Mouse (Mus musculus) midbrain, embryonic 14.5 days (tissue): ENCODE measurements around the gene Wdr38. TPM values are rescaled to one million over a fixed set of nuclear protein-coding genes. Genes with fewer than 3 reads are reported as not detected.

Source experiments
- ATAC-seq: fragments of 200-750 bp; cut with Nextera tagmentation; 2 replicates; pipeline ENCODE4 v1.8.0; 2017; ENCODE audit warnings: moderate number of reproducible peaks, moderate library complexity; ENCODE audit not compliant: low FRiP score, low TSS enrichment
- DNase-seq: peaks from one replicate; pipeline ENCODE4 v3.0.0-alpha.2; 2015
- H3K27ac ChIP-seq: fragments of 300-500 bp; sonication (generic); replicated peaks from 2 replicates; pipeline ENCODE4 v1.5.1; 2014; ENCODE audit warnings: mild to moderate bottlenecking, low read depth, low read length, moderate library complexity
- H3K27me3 ChIP-seq: fragments of 300-500 bp; sonication (generic); 2 replicates; pipeline ENCODE4 v1.6.1; 2014; ENCODE audit warnings: low read length, control low read depth, mixed read lengths; ENCODE audit not compliant: control insufficient read depth, insufficient read depth
- H3K36me3 ChIP-seq: fragments of 300-500 bp; sonication (generic); 2 replicates; pipeline ENCODE4 v1.6.1; 2014; ENCODE audit warnings: low read length, control low read depth; ENCODE audit not compliant: control insufficient read depth, insufficient read depth
- H3K4me1 ChIP-seq: fragments of 300-500 bp; sonication (generic); 2 replicates; pipeline ENCODE4 v1.6.1; 2014; ENCODE audit warnings: mild to moderate bottlenecking, antibody characterized with exemption, low read length, control low read depth; ENCODE audit not compliant: control insufficient read depth, insufficient read depth
- H3K4me2 ChIP-seq: fragments of 300-500 bp; sonication (generic); 2 replicates; pipeline ENCODE4 v1.6.1; 2014; ENCODE audit warnings: mild to moderate bottlenecking, low read length, moderate library complexity
- H3K4me3 ChIP-seq: fragments of 300-500 bp; sonication (generic); replicated peaks from 2 replicates; pipeline ENCODE4 v1.5.1; 2014; ENCODE audit warnings: low read depth, low read length
- H3K9ac ChIP-seq: fragments of 300-500 bp; sonication (generic); replicated peaks from 2 replicates; pipeline ENCODE4 v1.6.1; 2014; ENCODE audit warnings: mild to moderate bottlenecking, low read length, moderate library complexity
- H3K9me3 ChIP-seq: fragments of 300-500 bp; sonication (generic); 2 replicates; pipeline ENCODE4 v1.6.1; 2016; ENCODE audit warnings: low read length, control low read depth, mixed read lengths; ENCODE audit not compliant: control insufficient read depth
- WGBS: fragments of 180-500 bp; shearing (Covaris S2); extraction: QIAGEN DNeasy Blood & Tissue Kit; methylation state at CpG from one replicate; pipeline ENCODE4 v1.1.7; 2014; 5-methylcytosine and 5-hydroxymethylcytosine counted together
- polyA plus RNA-seq: library from polyadenylated mRNA; unstranded; fragments of >200 nt; fragmentation: Nextera tagmentation; extraction: Ambion mirVana; gene quantifications from 2 replicates; pipeline ENCODE4 v1.2.1, GENCODE M21; 2014

Wdr38 gene
- polyA plus RNA-seq, 1 experiment from 2014 or later = 1.4 TPM

DNA sequence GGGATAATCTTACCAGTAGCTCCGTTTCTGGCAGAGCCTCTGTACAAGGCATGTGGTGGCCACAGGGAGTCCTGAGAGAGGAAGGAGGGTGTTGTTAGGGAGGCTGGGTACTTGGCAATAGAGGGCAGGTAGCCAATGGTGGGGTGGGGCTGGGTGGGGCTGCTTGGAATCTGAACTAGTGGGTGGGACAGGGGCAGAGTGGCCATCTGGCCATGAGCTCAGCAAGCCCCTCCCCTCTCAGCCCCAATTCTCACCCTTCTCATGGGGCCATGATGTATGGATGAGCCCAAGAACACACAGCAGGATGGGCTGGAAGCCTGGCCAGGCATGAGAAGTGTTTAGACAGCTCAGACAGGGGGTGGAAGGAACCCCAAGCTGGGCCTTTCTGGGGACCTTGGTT is 9.9 kb upstream of the Wdr38 start:
- DNase-seq (no peak), ATAC-seq (no peak)
- Histone ChIP-seq H3K36me3 (no peaks in the 10 kb centered on the region), H3K4me3 (no peak overlapping the region), H3K9me3 (no peaks in the 10 kb centered on the region; the same call in 1 of the 2 replicates), H3K4me2 (no peak overlapping the region), H3K27me3 (no peaks in the 10 kb centered on the region), H3K9ac (no peak overlapping the region), H3K27ac (no peak overlapping the region), H3K4me1 (no peaks in the 10 kb centered on the region)
- WGBS = 75% methylated on average over 1 of the region's 1 CpGs

- H3K4me1 ChIP-seq = no peaks in the 10 kb centered on the region
- no peaks in the 10 kb centered on the region; the same call in 1 of the 2 replicates for H3K9me3 ChIP-seq
- H3K27me3 ChIP-seq = no peaks in the 10 kb centered on the region
- H3K9ac ChIP-seq = no peak overlapping the region
- no peak for ATAC-seq
- H3K27ac ChIP-seq = no peak overlapping the region
- no peak overlapping the region for H3K4me2 ChIP-seq
- H3K4me3 ChIP-seq = no peak overlapping the region
- WGBS = 84% methylated on average over 6 of the region's 6 CpGs
- no peaks in the 10 kb centered on the region for H3K36me3 ChIP-seq
- no peak for DNase-seq
These were observed 9.3 kb upstream of the Wdr38 start for GRCm38 (mm10) chr2:38987803-38988510.

- no peaks in the 10 kb centered on the region for H3K36me3 ChIP-seq
- no peak overlapping the region for H3K4me3 ChIP-seq
- H3K27me3 ChIP-seq = no peaks in the 10 kb centered on the region
- no peaks in the 10 kb centered on the region; the same call in 1 of the 2 replicates for H3K9me3 ChIP-seq
- no peak for ATAC-seq
- WGBS = 86% methylated on average over 2 of the region's 2 CpGs
- no peak overlapping the region for H3K27ac ChIP-seq
- no peak for DNase-seq
- no peaks in the 10 kb centered on the region for H3K4me1 ChIP-seq
- H3K4me2 ChIP-seq = no peak overlapping the region
- H3K9ac ChIP-seq = no peak overlapping the region
These were observed 8.3 kb upstream of the Wdr38 start for GRCm38 (mm10) chr2:38988929-38989328.

DNA sequence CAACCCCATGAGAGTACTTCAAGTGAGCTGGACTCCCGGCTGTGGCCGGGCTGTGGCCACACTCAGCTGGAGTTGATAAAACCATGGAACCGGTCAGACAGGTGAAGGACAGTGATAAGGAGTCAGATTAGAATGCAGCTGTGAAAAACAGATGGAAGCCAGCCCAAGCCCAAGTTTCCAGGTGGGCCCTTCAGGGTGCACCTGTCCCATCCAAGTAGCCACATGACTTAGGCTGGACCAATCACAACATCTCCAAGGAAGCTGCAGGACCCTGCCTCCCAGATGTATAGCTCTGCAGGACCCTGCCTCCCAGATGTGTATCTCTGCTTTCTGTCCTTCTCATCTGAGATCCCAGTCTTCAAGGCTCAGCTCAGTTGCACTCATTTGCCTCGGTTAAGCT is 5.3 kb upstream of the Wdr38 start:
- ATAC-seq (no peak), DNase-seq (no peak)
- Histone ChIP-seq H3K9me3 (no peaks in the 10 kb centered on the region), H3K36me3 (no peaks in the 10 kb centered on the region), H3K4me1 (no peaks in the 10 kb centered on the region), H3K27ac (no peak overlapping the region), H3K4me3 (no peak overlapping the region), H3K27me3 (no peaks in the 10 kb centered on the region), H3K4me2 (no peak overlapping the region), H3K9ac (no peak overlapping the region)
- 77% methylated on average over 4 of the region's 4 CpGs for WGBS

DNA sequence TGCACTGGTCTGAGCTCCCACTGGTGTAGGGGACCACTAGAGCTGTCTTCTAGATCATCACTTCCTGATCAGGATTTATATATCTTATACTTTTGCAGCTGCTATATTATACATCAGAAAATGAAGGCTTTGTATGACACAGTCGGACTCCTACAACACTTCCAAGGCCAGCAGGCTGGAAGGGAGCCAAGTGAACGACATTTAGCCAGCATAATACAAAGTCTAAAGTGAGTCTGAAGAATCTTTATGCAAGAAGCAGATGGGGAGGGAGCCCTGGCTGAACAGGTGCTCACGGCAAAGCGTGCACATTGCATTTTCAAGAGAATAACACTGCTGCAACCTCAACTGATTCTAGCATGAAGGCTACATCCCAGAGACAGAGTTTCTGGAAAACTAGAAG is 4.8 kb upstream of the Wdr38 start:
- Histone ChIP-seq H3K4me3 (no peak overlapping the region), H3K4me1 (peaks cover under 1% of the 10 kb centered on the region; the same call in 1 of the 2 replicates), H3K27ac (no peak overlapping the region), H3K9me3 (no peaks in the 10 kb centered on the region), H3K27me3 (no peaks in the 10 kb centered on the region), H3K9ac (no peak overlapping the region), H3K4me2 (no peak overlapping the region), H3K36me3 (no peaks in the 10 kb centered on the region)
- 51% methylated on average over 4 of the region's 4 CpGs for WGBS
- ATAC-seq = no peak
- DNase-seq = no peak

DNA sequence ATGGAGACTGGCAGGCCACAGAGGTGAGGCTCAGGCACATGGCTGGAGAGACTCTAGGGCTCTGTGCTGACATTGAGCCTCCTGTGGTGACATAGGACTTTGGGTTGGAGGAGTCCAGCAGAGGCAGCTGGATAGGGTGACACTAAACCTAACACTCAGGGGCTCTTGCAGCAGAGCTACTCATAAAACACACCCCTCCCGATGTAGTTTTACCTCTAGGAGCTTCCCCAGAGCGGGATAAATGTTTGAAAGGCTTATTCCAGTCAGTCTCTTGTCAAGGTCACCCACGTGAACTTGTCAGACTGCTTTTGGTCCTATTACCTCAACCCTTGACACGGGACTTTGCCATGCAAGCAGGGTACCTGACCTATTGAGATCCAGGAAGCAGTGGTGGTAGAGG is 2.1 kb downstream of the Wdr38 start:
- DNase-seq = no peak
- Histone ChIP-seq H3K9ac (no peak overlapping the region), H3K4me2 (no peak overlapping the region), H3K4me1 (peaks cover 19% of the 10 kb centered on the region), H3K9me3 (no peaks in the 10 kb centered on the region), H3K27ac (no peak overlapping the region), H3K27me3 (no peaks in the 10 kb centered on the region), H3K4me3 (no peak overlapping the region), H3K36me3 (peaks cover 43% of the 10 kb centered on the region)
- 57% methylated on average over 4 of the region's 4 CpGs for WGBS
- no peak for ATAC-seq

DNA sequence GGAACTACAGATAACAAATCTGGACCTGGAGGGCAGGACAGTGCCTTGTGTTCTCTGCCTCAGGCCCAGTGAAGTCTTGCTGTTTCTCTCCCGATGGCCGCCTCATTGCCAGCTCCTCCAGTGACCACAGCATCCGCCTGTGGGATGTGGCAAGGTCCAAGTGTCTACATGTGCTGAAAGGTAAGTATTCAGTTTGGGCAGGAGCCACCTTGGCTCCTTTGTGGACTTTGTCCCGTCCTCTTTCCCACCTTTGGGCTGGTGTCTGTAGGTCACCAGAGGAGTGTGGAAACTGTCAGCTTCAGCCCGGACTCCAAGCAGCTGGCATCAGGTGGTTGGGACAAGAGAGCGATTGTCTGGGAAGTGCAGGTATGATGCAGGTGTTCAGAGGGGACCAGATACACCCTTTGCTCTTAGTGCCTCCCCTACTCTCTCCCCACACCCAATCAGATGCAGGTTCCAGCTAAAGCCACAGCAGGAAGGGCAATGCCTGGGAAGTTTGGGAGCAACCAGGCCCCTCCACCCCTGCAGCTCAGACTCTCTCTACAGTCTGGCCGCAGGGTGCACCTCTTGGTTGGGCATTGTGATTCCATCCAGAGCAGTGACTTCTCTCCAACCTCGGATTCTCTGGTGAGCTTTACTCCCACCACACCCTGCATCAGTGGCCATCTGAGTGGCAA is 2.8 kb downstream of the Wdr38 start:
- peaks cover 19% of the 10 kb centered on the region for H3K4me1 ChIP-seq
- DNase-seq = no peak
- H3K27me3 ChIP-seq = no peaks in the 10 kb centered on the region
- WGBS = 71% methylated on average over 8 of the region's 8 CpGs
- H3K4me3 ChIP-seq = no peak overlapping the region
- ATAC-seq = no peak
- peaks cover 43% of the 10 kb centered on the region for H3K36me3 ChIP-seq
- H3K9ac ChIP-seq = no peak overlapping the region
- H3K9me3 ChIP-seq = no peaks in the 10 kb centered on the region
- H3K27ac ChIP-seq = no peak overlapping the region
- no peak overlapping the region for H3K4me2 ChIP-seq

DNA sequence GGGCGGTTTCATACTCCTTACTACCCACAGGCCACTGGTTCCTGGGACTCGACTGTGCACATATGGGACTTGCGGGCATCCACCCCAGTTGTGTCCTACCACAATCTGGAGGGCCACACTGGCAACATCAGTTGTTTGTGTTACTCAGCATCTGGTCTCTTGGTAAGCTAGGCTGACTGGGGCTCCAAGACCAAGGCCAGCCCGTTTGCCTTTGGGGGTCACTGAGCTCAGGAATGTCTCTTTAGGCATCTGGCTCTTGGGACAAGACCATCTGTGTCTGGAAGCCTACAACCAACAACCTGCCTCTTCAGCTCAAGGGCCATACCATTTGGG is 3.3 kb downstream of the Wdr38 start:
- WGBS = 87% methylated on average over 4 of the region's 4 CpGs
- no peak for DNase-seq

GRCm38 (mm10) chr2:39001866-39002265 is 4.6 kb downstream of the Wdr38 start:
- Histone ChIP-seq H3K27me3 (no peaks in the 10 kb centered on the region), H3K9me3 (no peaks in the 10 kb centered on the region), H3K4me2 (no peak overlapping the region), H3K4me1 (peaks cover 27% of the 10 kb centered on the region), H3K9ac (no peak overlapping the region), H3K4me3 (no peak overlapping the region), H3K27ac (no peak overlapping the region), H3K36me3 (peaks cover 43% of the 10 kb centered on the region)
- ATAC-seq (no peak), DNase-seq (no peak)
- WGBS = 84% methylated on average over 3 of the region's 3 CpGs

More for the DNA sequence above, 3.3 kb downstream of the Wdr38 start:
- H3K27ac ChIP-seq = no peak overlapping the region
- no peak for ATAC-seq
- H3K9ac ChIP-seq = no peak overlapping the region
- H3K27me3 ChIP-seq = no peaks in the 10 kb centered on the region
- H3K4me2 ChIP-seq = no peak overlapping the region
- H3K36me3 ChIP-seq = peaks cover 43% of the 10 kb centered on the region
- no peak overlapping the region for H3K4me3 ChIP-seq
- H3K9me3 ChIP-seq = no peaks in the 10 kb centered on the region
- peaks cover 20% of the 10 kb centered on the region for H3K4me1 ChIP-seq
